Mouse (Mus musculus): ENCODE data around the gene Clcn1. TPM values are rescaled to one million over a fixed set of nuclear protein-coding genes. Genes with fewer than 3 reads are reported as not detected.

Gene Clcn1
- total RNA-seq, 2 experiments from 2014 or later, result 126 to 170 TPM

DNA sequence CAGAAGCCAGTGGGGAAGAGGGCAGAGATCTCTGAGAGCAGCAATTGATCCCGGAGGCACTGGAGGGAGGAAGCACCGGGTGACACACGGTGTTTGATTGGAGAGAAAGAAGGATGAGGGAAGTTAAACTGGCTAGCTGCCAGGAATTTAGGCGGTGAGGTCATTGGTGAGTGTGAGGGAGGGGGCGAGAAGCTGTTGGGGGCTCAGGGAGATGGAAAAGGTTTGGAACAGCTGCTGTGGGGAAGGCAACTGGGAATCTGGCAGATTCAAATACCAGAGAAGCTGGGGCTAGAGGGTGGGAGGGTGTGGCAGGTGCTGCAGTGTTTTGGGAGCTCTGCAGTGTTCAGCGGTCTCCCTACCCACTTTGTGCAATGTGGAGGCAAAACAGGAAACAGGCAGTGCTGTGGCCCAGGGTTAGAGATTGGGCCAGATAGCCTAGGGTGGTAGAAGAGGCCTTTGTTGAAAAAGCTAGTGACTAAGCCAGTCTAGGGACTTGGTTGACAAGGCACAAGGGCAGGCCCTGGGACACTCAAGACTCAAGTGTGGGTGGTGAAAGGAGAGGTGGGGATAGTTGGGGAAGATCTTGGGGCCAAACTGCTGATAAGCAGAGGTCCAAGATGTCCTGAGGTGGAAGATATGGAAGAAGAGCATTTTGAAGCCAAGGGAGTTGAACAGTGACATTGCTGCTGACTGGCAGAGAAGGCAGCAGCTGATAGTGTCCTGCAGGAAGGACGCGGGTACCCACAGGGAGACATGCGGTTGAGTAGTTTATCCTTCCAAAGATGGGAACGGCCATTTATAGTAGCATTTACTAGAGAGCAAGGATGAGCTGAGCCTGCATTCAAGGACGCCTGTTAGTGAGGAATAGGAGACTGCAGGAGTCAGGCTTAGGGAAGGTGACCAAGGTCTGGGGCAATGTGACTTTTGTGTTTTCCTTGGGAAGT lies 67.9 kb downstream of the Clcn1 start:
- intact Hi-C loops (cut with DNase I), result no loop called here
- Histone ChIP-seq H3K27ac (peak overlapping the region; percentile 50), H3K4me3 (peak overlapping the region; percentile 90)
- no peak for DNase-seq
- TF ChIP-seq CTCF (IDR thresholded peaks at IDR 0.05), result no peak

DNA sequence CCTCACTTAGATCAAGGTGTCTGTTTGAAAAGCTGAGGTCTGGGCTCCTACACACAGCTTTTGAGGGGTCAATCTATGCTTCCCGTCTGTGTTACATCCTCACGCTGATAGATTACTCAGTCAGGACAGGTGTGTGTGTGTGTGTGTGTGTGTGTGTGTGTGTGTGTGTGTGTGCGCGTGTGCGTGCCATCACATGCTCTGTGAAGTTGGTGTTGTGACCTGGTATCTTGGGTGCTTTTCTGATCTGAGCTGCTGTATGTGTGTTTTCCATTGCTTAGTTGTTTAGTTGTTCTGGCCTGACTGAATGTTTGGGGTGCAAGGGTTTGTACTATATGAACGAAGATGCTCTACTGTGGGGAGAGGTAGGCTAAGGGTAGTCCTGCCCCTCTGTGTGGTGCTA lies 68.9 kb downstream of the Clcn1 start:
- no peak for TF ChIP-seq CTCF (IDR thresholded peaks at IDR 0.05)
- intact Hi-C loops (cut with DNase I), result no loop called here
- DNase-seq, result no peak
- Histone ChIP-seq H3K27ac (peak overlapping the region; percentile 50; the same call in 1 of the 2 replicates), H3K4me3 (no peak overlapping the region; the same call in 1 of the 2 replicates)

DNA sequence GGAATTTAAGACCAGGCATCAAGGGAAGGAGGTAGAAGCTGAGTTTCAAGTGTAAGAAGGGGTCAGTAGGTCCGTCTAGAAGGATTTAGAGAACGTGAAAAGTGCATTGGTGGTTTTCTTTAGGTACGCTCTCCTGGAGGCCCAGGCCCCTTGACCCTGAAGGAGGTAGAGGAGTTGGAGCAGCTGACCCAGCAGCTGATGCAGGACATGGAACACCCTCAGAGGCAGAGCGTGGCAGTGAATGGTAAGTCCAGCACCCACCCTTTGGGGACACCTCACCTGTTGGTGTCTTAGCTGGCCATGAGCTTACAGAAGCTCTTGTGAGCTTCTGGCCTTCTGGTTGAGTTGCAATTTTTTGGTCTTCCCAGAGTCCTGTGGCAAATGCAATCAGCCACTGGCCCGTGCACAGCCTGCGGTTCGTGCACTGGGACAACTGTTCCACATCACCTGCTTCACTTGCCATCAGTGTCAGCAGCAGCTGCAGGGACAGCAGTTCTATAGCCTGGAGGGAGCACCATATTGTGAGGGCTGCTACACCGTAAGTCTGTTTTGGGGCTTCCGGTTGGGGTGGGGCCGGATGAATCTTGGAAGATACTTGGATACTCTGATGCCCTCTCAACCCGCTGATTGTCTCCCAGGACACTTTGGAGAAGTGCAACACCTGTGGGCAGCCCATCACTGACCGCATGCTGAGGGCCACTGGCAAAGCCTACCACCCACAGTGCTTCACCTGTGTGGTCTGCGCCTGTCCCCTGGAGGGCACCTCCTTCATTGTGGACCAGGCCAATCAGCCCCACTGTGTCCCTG lies 69.5 kb downstream of the Clcn1 start:
- Histone ChIP-seq H3K4me3 (no peak overlapping the region; the same call in 1 of the 2 replicates), H3K27ac (peak overlapping the region; percentile 16; the same call in 1 of the 2 replicates)
- DNase-seq, result no peak
- intact Hi-C loops (cut with DNase I), result no loop called here
- no peak for TF ChIP-seq CTCF (IDR thresholded peaks at IDR 0.05)

DNA sequence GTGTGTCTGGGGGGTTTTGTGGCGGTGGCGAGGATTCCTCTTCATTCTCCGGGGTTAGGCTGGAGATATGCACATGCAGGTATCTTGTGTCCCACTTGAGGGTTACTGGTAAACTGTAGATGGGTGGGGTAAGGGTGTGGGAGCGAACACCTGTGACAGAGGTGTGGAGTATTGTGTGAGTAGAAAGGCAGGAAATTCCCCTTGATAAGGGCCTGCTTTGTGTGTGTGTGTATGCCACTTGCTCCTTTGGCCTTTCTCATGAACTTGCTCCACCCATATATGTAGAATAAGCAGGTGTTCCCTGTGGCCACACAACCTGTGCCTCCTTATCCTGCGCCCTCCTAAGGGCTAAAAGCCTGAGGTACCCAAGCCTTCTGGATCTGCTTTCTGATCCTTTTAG lies 70.4 kb downstream of the Clcn1 start:
- Histone ChIP-seq H3K4me3 (no peak overlapping the region), H3K27ac (peak overlapping the region; percentile 81; the same call in 1 of the 2 replicates)
- DNase-seq, result no peak
- TF ChIP-seq CTCF (IDR thresholded peaks at IDR 0.05), result no peak
- intact Hi-C loops (cut with DNase I), result no loop called here

DNA sequence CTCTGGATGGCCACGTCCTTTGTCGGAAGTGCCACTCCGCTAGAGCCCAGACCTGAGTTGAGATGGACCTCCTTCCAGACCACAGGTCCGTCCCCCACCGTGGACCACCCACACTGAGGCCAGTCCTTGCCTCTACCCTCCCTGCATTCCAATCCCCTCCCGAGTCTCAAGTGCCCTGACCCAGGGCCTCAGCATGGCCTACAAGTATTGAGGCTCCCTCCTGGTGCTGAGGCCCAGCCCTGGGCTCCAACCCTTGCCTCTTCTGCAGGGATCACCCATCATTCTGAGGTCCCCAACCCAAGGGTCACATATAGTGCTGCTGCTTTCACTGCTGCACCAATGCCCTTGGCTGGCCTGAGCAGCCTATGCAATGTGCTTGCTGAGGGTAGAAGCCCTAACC lies 71.4 kb downstream of the Clcn1 start:
- Histone ChIP-seq H3K4me3 (no peak overlapping the region), H3K27ac (peak overlapping the region; percentile 81)
- no peak for DNase-seq
- TF ChIP-seq CTCF (IDR thresholded peaks at IDR 0.05), result no peak
- intact Hi-C loops (cut with DNase I), result no loop called here

DNA sequence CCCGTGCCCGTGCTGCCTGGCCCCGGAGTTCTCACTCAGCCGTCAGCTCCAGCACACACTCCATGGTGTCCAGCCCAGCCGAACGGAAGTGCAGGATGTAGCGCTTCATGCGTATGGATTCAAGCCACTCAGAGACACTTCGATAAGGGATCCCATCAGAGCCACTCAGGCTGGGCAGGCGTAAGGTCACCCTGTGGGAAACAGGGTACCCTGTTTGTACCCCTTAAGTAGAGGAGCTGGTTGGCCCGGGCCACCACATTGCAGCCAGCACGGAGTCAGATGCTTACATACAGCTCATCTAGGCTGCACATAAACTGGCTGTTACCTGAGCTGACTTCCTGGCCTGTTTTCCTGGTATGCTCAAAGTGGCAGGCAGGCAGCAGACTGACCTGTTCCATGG lies 72.4 kb downstream of the Clcn1 start:
- intact Hi-C loops (cut with DNase I), result no loop called here
- DNase-seq, result no peak
- Histone ChIP-seq H3K4me3 (peak overlapping the region; percentile 26), H3K27ac (peak overlapping the region; percentile 81)
- TF ChIP-seq CTCF (IDR thresholded peaks at IDR 0.05), result no peak

DNA sequence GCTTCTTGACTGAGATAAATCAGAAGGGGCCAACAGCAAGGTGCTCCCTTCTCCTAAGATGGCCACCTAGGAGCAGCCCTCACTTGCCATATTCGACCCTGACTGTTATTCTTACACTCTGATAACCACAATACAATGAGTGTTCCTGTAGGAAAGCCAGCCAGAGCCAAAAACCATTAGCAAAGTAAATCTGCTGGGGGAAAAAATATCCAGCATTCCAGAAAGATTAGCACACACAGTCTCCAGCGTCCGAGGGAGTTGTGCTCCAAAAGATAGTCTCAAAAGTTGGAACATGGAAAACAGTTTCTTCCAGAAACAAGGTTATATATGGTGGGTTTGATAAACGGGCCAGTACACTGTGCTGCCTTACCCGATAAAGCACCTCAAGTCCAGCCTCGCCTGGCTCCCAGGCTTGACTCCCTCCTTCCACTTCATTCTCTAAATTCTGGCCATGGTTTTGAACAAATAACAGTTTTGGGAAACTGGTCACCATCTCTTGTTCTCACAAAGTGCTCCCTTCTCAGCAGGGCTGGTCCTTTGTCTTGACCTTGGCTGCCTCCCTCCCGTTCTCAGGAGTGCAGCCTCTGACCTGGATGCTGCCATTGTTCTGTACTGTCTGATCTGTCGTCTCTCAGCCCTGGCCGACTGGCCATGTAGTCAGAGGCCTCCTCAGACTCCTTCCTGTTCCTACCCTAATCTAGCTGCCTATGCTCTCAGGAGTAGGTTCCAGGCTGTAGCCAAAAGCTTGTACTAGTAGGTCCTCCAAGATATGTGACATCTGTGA lies 73.1 kb downstream of the Clcn1 start:
- peak overlapping the region; percentile 81 for H3K27ac ChIP-seq
- peak overlapping the region; percentile 26 for H3K4me3 ChIP-seq
- no peak for DNase-seq
- TF ChIP-seq CTCF (IDR thresholded peaks at IDR 0.05), result no peak
- intact Hi-C loops (cut with DNase I), result no loop called here

DNA sequence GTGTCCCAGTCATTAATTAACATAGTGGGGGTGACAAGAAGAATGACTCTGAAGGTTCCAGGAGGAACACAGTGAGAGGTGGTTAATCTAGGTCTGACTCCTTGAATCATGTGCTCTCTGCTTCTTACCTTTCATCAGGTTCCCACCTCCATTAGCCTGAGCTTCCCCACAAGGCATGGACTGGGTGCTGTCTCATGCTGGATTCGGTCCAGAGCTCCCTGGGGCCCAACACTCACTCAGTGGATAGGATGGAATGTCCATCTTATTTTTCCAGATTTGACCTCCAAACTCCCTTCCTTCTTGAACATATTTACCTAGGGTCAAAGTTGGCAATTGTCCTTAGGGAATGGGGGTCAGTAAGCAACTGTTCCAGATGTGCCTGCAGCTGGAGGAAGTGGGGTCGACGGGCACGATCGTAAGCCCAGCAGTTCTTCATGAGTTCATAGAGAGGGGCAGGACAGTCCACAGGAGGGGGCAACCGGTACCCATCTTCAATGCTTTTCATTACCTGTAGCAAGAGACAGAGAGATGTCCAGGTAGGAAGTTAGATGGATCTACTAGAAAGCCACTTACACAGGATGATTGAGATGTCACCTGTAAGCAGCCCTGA lies 73.9 kb downstream of the Clcn1 start:
- no peak for TF ChIP-seq CTCF (IDR thresholded peaks at IDR 0.05)

DNA sequence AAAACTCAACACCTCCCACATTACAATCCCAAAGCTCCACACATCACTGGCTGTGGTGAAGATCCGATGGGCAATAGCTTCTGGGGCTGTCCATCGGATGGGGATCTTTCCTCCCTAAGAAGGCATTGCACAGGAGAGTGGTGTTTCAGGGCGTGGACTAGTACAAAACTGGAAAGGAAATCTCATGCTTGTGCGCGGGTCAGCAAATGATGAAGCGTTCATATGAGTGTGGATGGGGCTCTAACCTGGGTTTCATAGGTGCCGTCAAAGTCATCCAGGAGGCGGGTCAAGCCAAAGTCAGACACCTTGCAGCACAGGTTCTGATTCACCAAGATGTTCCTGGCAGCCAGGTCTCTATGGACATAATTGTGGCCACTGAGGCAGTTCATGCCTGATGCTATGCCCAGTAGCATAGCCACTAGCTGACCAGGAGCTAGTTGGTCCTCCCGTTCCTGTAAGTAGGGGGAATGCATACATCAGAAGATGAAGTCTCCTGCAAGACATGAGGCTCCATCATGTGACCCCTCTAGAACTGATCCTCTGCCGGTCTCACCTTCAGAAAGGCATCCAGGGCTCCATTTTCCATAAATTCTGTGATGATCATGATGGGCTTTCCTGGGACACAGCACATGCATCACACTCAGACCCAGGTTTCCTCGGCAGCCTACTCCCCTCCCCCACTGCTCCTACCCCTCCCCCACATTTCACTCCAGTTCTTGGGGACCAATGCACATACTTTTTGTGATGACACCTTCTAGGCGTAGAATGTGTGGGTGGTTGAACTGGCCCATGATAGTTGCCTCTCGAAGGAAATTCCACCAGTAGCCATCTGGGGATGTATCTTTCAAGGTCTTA lies 74.8 kb downstream of the Clcn1 start:
- Histone ChIP-seq H3K27ac (no peak overlapping the region), H3K4me3 (no peak overlapping the region)
- TF ChIP-seq CTCF (IDR thresholded peaks at IDR 0.05), result no peak
- intact Hi-C loops (cut with DNase I), result no loop called here
- no peak for DNase-seq

More for the DNA sequence above, 73.9 kb downstream of the Clcn1 start:
- peak overlapping the region; percentile 81 for H3K27ac ChIP-seq
- intact Hi-C loops (cut with DNase I), result no loop called here
- no peak overlapping the region for H3K4me3 ChIP-seq
- DNase-seq, result no peak

DNA sequence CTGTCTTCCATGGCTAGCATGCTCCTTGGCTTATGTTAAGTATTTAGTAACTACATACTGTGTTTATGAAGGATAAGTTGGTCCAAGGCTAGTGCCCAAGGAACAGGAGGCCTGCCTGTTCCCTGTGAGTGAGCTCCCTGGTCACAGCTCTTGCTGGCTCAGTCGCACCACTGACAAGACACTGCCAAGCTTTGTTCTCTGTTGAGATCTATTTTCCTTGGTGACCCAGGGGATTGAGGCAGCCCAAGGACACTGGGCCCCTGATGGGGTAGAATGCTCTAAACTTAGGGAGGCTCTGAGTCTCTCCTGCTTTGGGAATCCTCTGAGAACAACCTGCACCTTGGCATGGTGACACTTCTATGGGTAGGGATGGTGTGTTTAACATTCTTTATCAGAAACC lies 75.6 kb downstream of the Clcn1 start:
- intact Hi-C loops (cut with DNase I), result no loop called here
- TF ChIP-seq CTCF (IDR thresholded peaks at IDR 0.05), result no peak
- no peak for DNase-seq
- Histone ChIP-seq H3K27ac (no peak overlapping the region), H3K4me3 (no peak overlapping the region)

DNA sequence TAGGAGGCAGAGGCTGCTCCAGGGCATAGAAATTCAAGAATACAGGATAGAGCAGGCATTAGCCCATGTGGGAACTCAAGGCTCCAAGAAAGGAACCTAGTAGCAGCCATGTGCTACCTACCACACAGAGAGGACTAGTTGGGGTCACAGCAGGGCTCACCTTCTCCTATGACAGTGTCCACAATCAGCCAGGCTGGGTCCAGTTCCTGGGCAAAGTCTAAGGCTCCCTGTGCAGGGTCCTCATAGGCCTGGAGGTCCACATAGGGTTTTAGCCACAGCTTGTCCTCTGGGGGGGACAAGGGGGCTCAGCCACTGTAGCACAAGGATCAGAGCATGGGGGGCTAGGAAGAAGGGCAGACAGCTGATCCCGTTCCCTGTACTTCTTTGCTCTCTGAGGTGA lies 76.0 kb downstream of the Clcn1 start:
- no peak overlapping the region for H3K4me3 ChIP-seq
- no peak overlapping the region for H3K27ac ChIP-seq
- no peak for TF ChIP-seq CTCF (IDR thresholded peaks at IDR 0.05)
- intact Hi-C loops (cut with DNase I), result no loop called here
- DNase-seq, result no peak

Measured in gastrocnemius, adult 2 months (tissue).